30 mouse cellular contexts compared by ENCODE assay signal in the genomic region with DNA sequence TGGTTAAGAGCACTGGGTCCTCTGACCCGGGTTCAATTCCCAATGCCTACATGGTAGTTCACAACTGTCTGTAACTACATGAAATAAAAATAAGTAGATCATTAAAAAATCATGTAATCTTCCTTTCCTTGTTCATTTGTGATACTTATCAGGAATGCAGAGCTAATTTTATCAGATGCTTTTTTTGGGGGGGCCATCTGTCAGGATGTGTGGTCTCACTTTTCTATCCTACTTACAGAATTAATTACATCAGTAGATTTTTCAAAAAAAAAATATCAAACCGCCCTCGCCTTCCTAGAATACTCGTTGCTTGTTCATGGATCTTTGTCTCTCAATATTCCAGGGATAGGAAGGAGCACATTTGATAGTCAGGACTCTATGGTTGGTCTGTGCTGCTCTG. TPM values are rescaled to one million over a fixed set of nuclear protein-coding genes. Genes with fewer than 3 reads are reported as not detected.
DNase-seq lines count a peak whose midpoint lies in the region; ATAC-seq and TF ChIP-seq lines count a peak whose summit lies in the region.
"Had no signal": no experiment of that assay in that cellular context is flagged by ENCODE, and none has a peak within 500 bp of the region (broad histone marks: within the 10 kb centered on the region; RNA-seq: fewer than 3 reads in every experiment).

No protein-coding gene starts in this region.

- H3K27me3 ChIP-seq in forebrain, embryonic 14.5 days (replicated peaks; ENCODE audit: control insufficient read depth, insufficient read depth, low read length), result no peaks in the 10 kb centered on the region
- no peaks in the 10 kb centered on the region for H3K27me3 ChIP-seq in forebrain, embryonic 11.5 days (ENCODE audit: control insufficient read depth, insufficient read depth, low read length)
- H3K27me3 ChIP-seq in forebrain, postnatal 0 days (ENCODE audit: insufficient read depth, low read length), result no peaks in the 10 kb centered on the region
- H3K27me3 ChIP-seq in forebrain, embryonic 10.5 days (ENCODE audit: poor library complexity, severe bottlenecking), result no peaks in the 10 kb centered on the region
- H3K27me3 ChIP-seq in midbrain, embryonic 11.5 days (ENCODE audit: control insufficient read depth, insufficient read depth, low read length), result no peaks in the 10 kb centered on the region
- H3K27me3 ChIP-seq: embryonic facial prominence, embryonic 12.5 days; embryonic facial prominence, embryonic 15.5 days; heart, embryonic 12.5 days; heart, embryonic 15.5 days; hindbrain, embryonic 13.5 days; intestine, embryonic 15.5 days had no signal

- H3K9me3 ChIP-seq in forebrain, embryonic 14.5 days (replicated peaks; ENCODE audit: control insufficient read depth, low read length), result no peaks in the 10 kb centered on the region
- H3K9me3 ChIP-seq in forebrain, embryonic 11.5 days (ENCODE audit: control insufficient read depth, low read length), result no peaks in the 10 kb centered on the region
- no peaks in the 10 kb centered on the region for H3K9me3 ChIP-seq in forebrain, postnatal 0 days (ENCODE audit: low read length)
- H3K9me3 ChIP-seq in forebrain, embryonic 10.5 days, result no peaks in the 10 kb centered on the region
- no peaks in the 10 kb centered on the region for H3K9me3 ChIP-seq in midbrain, embryonic 11.5 days (ENCODE audit: control insufficient read depth, low read length)
- H3K9me3 ChIP-seq: embryonic facial prominence, embryonic 12.5 days; embryonic facial prominence, embryonic 15.5 days; heart, embryonic 12.5 days; heart, embryonic 15.5 days; hindbrain, embryonic 10.5 days; hindbrain, embryonic 13.5 days; intestine, embryonic 15.5 days had no signal

- TF ChIP-seq CTCF in forebrain, postnatal 0 days (IDR thresholded peaks at IDR 0.05; ENCODE audit: low read depth), result no peak

- H3K4me1 ChIP-seq in forebrain, embryonic 14.5 days (ENCODE audit: control insufficient read depth, insufficient read depth, low read length), result peaks cover 3% of the 10 kb centered on the region; the same call in 1 of the 2 replicates
- H3K4me1 ChIP-seq in forebrain, embryonic 11.5 days (replicated peaks; ENCODE audit: control insufficient read depth, insufficient read depth, low read length), result no peaks in the 10 kb centered on the region
- H3K4me1 ChIP-seq in forebrain, postnatal 0 days (ENCODE audit: insufficient read depth), result no peaks in the 10 kb centered on the region
- H3K4me1 ChIP-seq in forebrain, embryonic 10.5 days, result no peaks in the 10 kb centered on the region
- H3K4me1 ChIP-seq in midbrain, embryonic 11.5 days (ENCODE audit: control insufficient read depth, insufficient read depth, low read length), result no peaks in the 10 kb centered on the region
- H3K4me1 ChIP-seq: embryonic facial prominence, embryonic 12.5 days had no signal

- no peak overlapping the region for H3K4me2 ChIP-seq in forebrain, embryonic 14.5 days (ENCODE audit: low read length)
- H3K4me2 ChIP-seq in forebrain, embryonic 11.5 days (ENCODE audit: low read depth, low read length, severe bottlenecking), result no peak overlapping the region
- H3K4me2 ChIP-seq in forebrain, postnatal 0 days (ENCODE audit: low read depth), result no peak overlapping the region
- H3K4me2 ChIP-seq in midbrain, embryonic 11.5 days, result no peak overlapping the region
- H3K4me2 ChIP-seq: embryonic facial prominence, embryonic 12.5 days; embryonic facial prominence, embryonic 15.5 days; heart, embryonic 12.5 days; heart, embryonic 15.5 days; hindbrain, embryonic 13.5 days; intestine, embryonic 15.5 days had no signal

- peak; percentile 20 for DNase-seq in forebrain, embryonic 14.5 days (ENCODE audit: low spot score)
- no peak for DNase-seq in forebrain, embryonic 11.5 days (ENCODE audit: low spot score)
- no peak for DNase-seq in forebrain, postnatal 0 days
- no peak for DNase-seq in forebrain, embryonic 10.5 days (ENCODE audit: extremely low spot score, low spot score)
- peak; percentile 57 for DNase-seq in layer of hippocampus, adult 9-11 months
- DNase-seq in layer of hippocampus, postnatal 10 days (ENCODE audit: low spot score in 2 of 2), result no peak
- DNase-seq in midbrain, embryonic 11.5 days (ENCODE audit: low spot score, missing footprints), result no peak
- DNase-seq: adrenal gland, adult 8-10 months; adrenal gland, postnatal 25 days; cerebellum, adult 11 months; cerebellum, adult 2 months; cerebellum, adult 9-11 months; cerebellum, postnatal 25 days; gastrocnemius, postnatal 14 days; heart, adult 18-20 months; heart, postnatal 10 days; heart, postnatal 36 days had no signal

- 0 out of 2 replicates have a peak overlapping the region, but pooled peaks have one; percentile 33 for H3K27ac ChIP-seq in forebrain, embryonic 14.5 days (ENCODE audit: low read depth, low read length)
- H3K27ac ChIP-seq in forebrain, embryonic 11.5 days (ENCODE audit: low read depth, low read length), result no peak overlapping the region
- H3K27ac ChIP-seq in forebrain, postnatal 0 days (ENCODE audit: low read depth, low read length), result peak overlapping the region; percentile 54; the same call in 1 of the 2 replicates
- no peak overlapping the region for H3K27ac ChIP-seq in forebrain, embryonic 10.5 days
- H3K27ac ChIP-seq in midbrain, embryonic 11.5 days (ENCODE audit: low read depth, low read length), result no peak overlapping the region
- H3K27ac ChIP-seq: embryonic facial prominence, embryonic 12.5 days; embryonic facial prominence, embryonic 15.5 days; heart, embryonic 15.5 days; hindbrain, embryonic 10.5 days; hindbrain, embryonic 13.5 days; intestine, embryonic 15.5 days had no signal

- H3K36me3 ChIP-seq in forebrain, embryonic 14.5 days (ENCODE audit: control insufficient read depth, insufficient read depth, low read length), result no peaks in the 10 kb centered on the region
- H3K36me3 ChIP-seq in forebrain, embryonic 11.5 days (ENCODE audit: control insufficient read depth, insufficient read depth, low read length), result no peaks in the 10 kb centered on the region
- no peaks in the 10 kb centered on the region for H3K36me3 ChIP-seq in forebrain, postnatal 0 days (ENCODE audit: insufficient read depth)
- no peaks in the 10 kb centered on the region for H3K36me3 ChIP-seq in forebrain, embryonic 10.5 days (replicated peaks)
- H3K36me3 ChIP-seq in midbrain, embryonic 11.5 days (ENCODE audit: control insufficient read depth, insufficient read depth, low read length), result no peaks in the 10 kb centered on the region
- H3K36me3 ChIP-seq: embryonic facial prominence, embryonic 12.5 days; embryonic facial prominence, embryonic 15.5 days; heart, embryonic 12.5 days; heart, embryonic 15.5 days; hindbrain, embryonic 10.5 days; hindbrain, embryonic 13.5 days; intestine, embryonic 15.5 days had no signal

- no peak overlapping the region for H3K9ac ChIP-seq in forebrain, embryonic 14.5 days (ENCODE audit: low read length)
- H3K9ac ChIP-seq in forebrain, embryonic 11.5 days (ENCODE audit: low read length), result no peak overlapping the region
- no peak overlapping the region for H3K9ac ChIP-seq in forebrain, postnatal 0 days
- H3K9ac ChIP-seq in midbrain, embryonic 11.5 days (ENCODE audit: low read length), result no peak overlapping the region
- H3K9ac ChIP-seq: embryonic facial prominence, embryonic 12.5 days; embryonic facial prominence, embryonic 15.5 days; heart, embryonic 12.5 days; heart, embryonic 15.5 days; hindbrain, embryonic 13.5 days; intestine, embryonic 15.5 days had no signal

- WGBS in forebrain, embryonic 14.5 days, result 86% methylated on average over 4 of the region's 4 CpGs
- 88% methylated on average over 4 of the region's 4 CpGs for WGBS in forebrain, embryonic 11.5 days
- 73% methylated on average over 4 of the region's 4 CpGs for WGBS in forebrain, postnatal 0 days
- 86% methylated on average over 4 of the region's 4 CpGs for WGBS in forebrain, embryonic 10.5 days
- WGBS in midbrain, embryonic 11.5 days, result 87% methylated on average over 4 of the region's 4 CpGs

- no peak for ATAC-seq in forebrain, embryonic 14.5 days
- no peak for ATAC-seq in forebrain, embryonic 11.5 days (replicated peaks; ENCODE audit: low FRiP score)
- no peak for ATAC-seq in forebrain, postnatal 0 days
- no peak for ATAC-seq in midbrain, embryonic 11.5 days (ENCODE audit: low FRiP score)
- ATAC-seq: activated CD4-positive, CD25-positive, alpha-beta regulatory T cell, adult 4 months; hindbrain, embryonic 16.5 days; intestine, embryonic 15.5 days had no signal

- no peak overlapping the region for H3K4me3 ChIP-seq in forebrain, embryonic 14.5 days (ENCODE audit: low read depth, low read length)
- H3K4me3 ChIP-seq in forebrain, embryonic 11.5 days (ENCODE audit: low read depth, low read length), result no peak overlapping the region
- H3K4me3 ChIP-seq in forebrain, postnatal 0 days (ENCODE audit: low read depth, low read length), result no peak overlapping the region
- H3K4me3 ChIP-seq in forebrain, embryonic 10.5 days, result no peak overlapping the region
- no peak overlapping the region for H3K4me3 ChIP-seq in midbrain, embryonic 11.5 days (ENCODE audit: low read depth, low read length)
- H3K4me3 ChIP-seq: embryonic facial prominence, embryonic 12.5 days; embryonic facial prominence, embryonic 15.5 days; heart, embryonic 12.5 days; heart, embryonic 15.5 days; hindbrain, embryonic 10.5 days; hindbrain, embryonic 13.5 days; intestine, embryonic 15.5 days had no signal

RNA-seq across cellular contexts. Expression of a gene that starts 4.8 kb away (rescaled TPM):
- 0.36 and 0.45 TPM in 2 replicates for polyA plus RNA-seq in forebrain, embryonic 14.5 days (2014; fragmentation: Nextera tagmentation; extraction: Ambion mirVana)
- not detected in 2 replicates for polyA plus RNA-seq in forebrain, embryonic 11.5 days (2014; fragmentation: Nextera tagmentation; extraction: Ambion mirVana)
- 1.7 TPM in 1 of 2 replicates, not detected in the other for total RNA-seq in forebrain, postnatal 0 days (2014; rRNA removed)
- polyA plus RNA-seq in forebrain, postnatal 0 days (2015; fragmentation: Nextera tagmentation; extraction: Ambion mirVana), result 0.75 and 1.0 TPM in 2 replicates
- polyA plus RNA-seq in forebrain, embryonic 10.5 days (2016; fragmentation: Nextera tagmentation; extraction: Ambion mirVana), result 0.16 and 0.31 TPM in 2 replicates
- under 1 TPM; 0.45 to 0.48 TPM for total RNA-seq in layer of hippocampus, postnatal 10 days (2021)
- 0.11 and 0.25 TPM in 2 replicates for polyA plus RNA-seq in midbrain, embryonic 11.5 days (2014; fragmentation: Nextera tagmentation; extraction: Ambion mirVana)
- total RNA-seq: common myeloid progenitor, adult 5-6 weeks had no signal
- polyA plus RNA-seq: activated CD4-positive, CD25-positive, alpha-beta regulatory T cell, adult 4 months had no signal

RNA-seq across cellular contexts. Expression of a gene that starts 7.6 kb away (rescaled TPM):
- polyA plus RNA-seq in forebrain, embryonic 14.5 days (2014; fragmentation: Nextera tagmentation; extraction: Ambion mirVana), result 0.06 TPM in 1 of 2 replicates, not detected in the other
- not detected in 2 replicates for polyA plus RNA-seq in forebrain, embryonic 11.5 days (2014; fragmentation: Nextera tagmentation; extraction: Ambion mirVana)
- total RNA-seq in forebrain, postnatal 0 days (2014; rRNA removed), result 0.29 and 0.31 TPM in 2 replicates
- polyA plus RNA-seq in forebrain, postnatal 0 days (2015; fragmentation: Nextera tagmentation; extraction: Ambion mirVana), result 0.25 TPM in 2 replicates
- 0.07 TPM in 1 of 2 replicates, not detected in the other for polyA plus RNA-seq in forebrain, embryonic 10.5 days (2016; fragmentation: Nextera tagmentation; extraction: Ambion mirVana)
- total RNA-seq in layer of hippocampus, postnatal 10 days (2021), result under 1 TPM; 0.39 to 0.40 TPM
- polyA plus RNA-seq in midbrain, embryonic 11.5 days (2014; fragmentation: Nextera tagmentation; extraction: Ambion mirVana), result 0.04 TPM in 1 of 2 replicates, not detected in the other
- total RNA-seq: common myeloid progenitor, adult 5-6 weeks had no signal
- polyA plus RNA-seq: embryonic facial prominence, embryonic 12.5 days; hindbrain, embryonic 10.5 days; hindbrain, embryonic 13.5 days had no signal

RNA-seq across cellular contexts. Expression of a gene that starts 12.1 kb away (rescaled TPM):
- polyA plus RNA-seq in forebrain, embryonic 14.5 days (2014; fragmentation: Nextera tagmentation; extraction: Ambion mirVana), result not detected in 2 replicates
- not detected in 2 replicates for polyA plus RNA-seq in forebrain, embryonic 11.5 days (2014; fragmentation: Nextera tagmentation; extraction: Ambion mirVana)
- total RNA-seq in forebrain, postnatal 0 days (2014; rRNA removed), result not detected in 2 replicates
- not detected in 2 replicates for polyA plus RNA-seq in forebrain, postnatal 0 days (2015; fragmentation: Nextera tagmentation; extraction: Ambion mirVana)
- polyA plus RNA-seq in forebrain, embryonic 10.5 days (2016; fragmentation: Nextera tagmentation; extraction: Ambion mirVana), result not detected in 2 replicates
- not detected for total RNA-seq in layer of hippocampus, postnatal 10 days (2021)
- polyA plus RNA-seq in midbrain, embryonic 11.5 days (2014; fragmentation: Nextera tagmentation; extraction: Ambion mirVana), result not detected in 2 replicates
- total RNA-seq: adrenal gland, adult 8-10 months; adrenal gland, postnatal 25 days; common myeloid progenitor, adult 5-6 weeks; ES-E14; gastrocnemius, adult 18-20 months; gastrocnemius, postnatal 14 days; heart, adult 18-20 months; heart, postnatal 10 days; heart, postnatal 36 days had no signal
- polyA plus RNA-seq: cerebellum, adult 2 months; embryonic facial prominence, embryonic 15.5 days; gonadal fat pad, adult 2 months; heart, embryonic 12.5 days; heart, embryonic 15.5 days; hindbrain, embryonic 10.5 days; hindbrain, embryonic 13.5 days; intestine, embryonic 15.5 days had no signal

RNA-seq across cellular contexts. Expression of a gene that starts 21.6 kb away (rescaled TPM):
- not detected in 2 replicates for polyA plus RNA-seq in forebrain, embryonic 14.5 days (2014; fragmentation: Nextera tagmentation; extraction: Ambion mirVana)
- not detected in 2 replicates for polyA plus RNA-seq in forebrain, embryonic 11.5 days (2014; fragmentation: Nextera tagmentation; extraction: Ambion mirVana)
- not detected in 2 replicates for total RNA-seq in forebrain, postnatal 0 days (2014; rRNA removed)
- polyA plus RNA-seq in forebrain, postnatal 0 days (2015; fragmentation: Nextera tagmentation; extraction: Ambion mirVana), result not detected in 2 replicates
- not detected in 2 replicates for polyA plus RNA-seq in forebrain, embryonic 10.5 days (2016; fragmentation: Nextera tagmentation; extraction: Ambion mirVana)
- total RNA-seq in layer of hippocampus, postnatal 10 days (2021), result not detected
- not detected in 2 replicates for polyA plus RNA-seq in midbrain, embryonic 11.5 days (2014; fragmentation: Nextera tagmentation; extraction: Ambion mirVana)
- total RNA-seq: adrenal gland, adult 8-10 months; adrenal gland, postnatal 25 days; common myeloid progenitor, adult 5-6 weeks; ES-E14; gastrocnemius, adult 18-20 months; gastrocnemius, postnatal 14 days; heart, adult 18-20 months; heart, postnatal 10 days; heart, postnatal 36 days had no signal
- polyA plus RNA-seq: activated CD4-positive, CD25-positive, alpha-beta regulatory T cell, adult 4 months; cerebellum, adult 2 months; embryonic facial prominence, embryonic 12.5 days; embryonic facial prominence, embryonic 15.5 days; gonadal fat pad, adult 2 months; heart, embryonic 12.5 days; heart, embryonic 15.5 days; hindbrain, embryonic 10.5 days; hindbrain, embryonic 13.5 days; intestine, embryonic 15.5 days had no signal

RNA-seq across cellular contexts. Expression of a gene that starts 48.6 kb away (rescaled TPM):
- polyA plus RNA-seq in forebrain, embryonic 14.5 days (2014; fragmentation: Nextera tagmentation; extraction: Ambion mirVana), result not detected in 2 replicates
- not detected in 2 replicates for polyA plus RNA-seq in forebrain, embryonic 11.5 days (2014; fragmentation: Nextera tagmentation; extraction: Ambion mirVana)
- not detected in 2 replicates for total RNA-seq in forebrain, postnatal 0 days (2014; rRNA removed)
- polyA plus RNA-seq in forebrain, postnatal 0 days (2015; fragmentation: Nextera tagmentation; extraction: Ambion mirVana), result not detected in 2 replicates
- polyA plus RNA-seq in forebrain, embryonic 10.5 days (2016; fragmentation: Nextera tagmentation; extraction: Ambion mirVana), result not detected in 2 replicates
- total RNA-seq in layer of hippocampus, postnatal 10 days (2021), result not detected
- polyA plus RNA-seq in midbrain, embryonic 11.5 days (2014; fragmentation: Nextera tagmentation; extraction: Ambion mirVana), result not detected in 2 replicates
- total RNA-seq: adrenal gland, adult 8-10 months; adrenal gland, postnatal 25 days; common myeloid progenitor, adult 5-6 weeks; ES-E14; gastrocnemius, adult 18-20 months; gastrocnemius, postnatal 14 days; heart, adult 18-20 months; heart, postnatal 10 days; heart, postnatal 36 days had no signal
- polyA plus RNA-seq: activated CD4-positive, CD25-positive, alpha-beta regulatory T cell, adult 4 months; cerebellum, adult 2 months; embryonic facial prominence, embryonic 12.5 days; embryonic facial prominence, embryonic 15.5 days; gonadal fat pad, adult 2 months; heart, embryonic 12.5 days; heart, embryonic 15.5 days; hindbrain, embryonic 10.5 days; hindbrain, embryonic 13.5 days; hindbrain, embryonic 16.5 days; intestine, embryonic 15.5 days had no signal

Comparison
In these comparisons a context has a peak if more than half of its experiments do, and no peak if none do; other contexts are left out.
1. DNase-seq: peak in forebrain, embryonic 14.5 days (single experiment) and layer of hippocampus, adult 9-11 months (single experiment); none in forebrain, embryonic 11.5 days (single experiment), forebrain, postnatal 0 days (single experiment), forebrain, embryonic 10.5 days (single experiment), layer of hippocampus, postnatal 10 days (0 of 2) and midbrain, embryonic 11.5 days (single experiment).
2. H3K27ac ChIP-seq: peak in forebrain, embryonic 14.5 days (single experiment) and forebrain, postnatal 0 days (single experiment); none in forebrain, embryonic 11.5 days (single experiment), forebrain, embryonic 10.5 days (single experiment) and midbrain, embryonic 11.5 days (single experiment).